20 mouse cellular contexts compared by ENCODE assay signal in genomic region chr1:37546398-37547051, GRCm38 (mm10). TPM values are rescaled to one million over a fixed set of nuclear protein-coding genes. Genes with fewer than 3 reads are reported as not detected.
DNase-seq lines count a peak whose midpoint lies in the region; ATAC-seq lines count a peak whose summit lies in the region.
"Had no signal": no experiment of that assay in that cellular context is flagged by ENCODE, and none has a peak within 500 bp of the region (broad histone marks: within the 10 kb centered on the region; RNA-seq: fewer than 3 reads in every experiment).

No protein-coding gene starts in this region.

- WGBS in intestine, embryonic 16.5 days: 77% methylated on average over 11 of the region's 11 CpGs

- H3K27ac ChIP-seq in intestine, embryonic 16.5 days (ENCODE audit: low read length): no peak overlapping the region
- H3K27ac ChIP-seq: hindbrain, embryonic 12.5 days had no signal

- H3K36me3 ChIP-seq in intestine, embryonic 16.5 days (ENCODE audit: control insufficient read depth, insufficient read depth, low read length): no peaks in the 10 kb centered on the region
- H3K36me3 ChIP-seq: hindbrain, embryonic 12.5 days had no signal

- no peaks in the 10 kb centered on the region for H3K9me3 ChIP-seq in intestine, embryonic 16.5 days (ENCODE audit: control insufficient read depth, low read length)
- H3K9me3 ChIP-seq: hindbrain, embryonic 12.5 days had no signal

- peaks cover 8% of the 10 kb centered on the region; the same call in 1 of the 2 replicates for H3K4me1 ChIP-seq in intestine, embryonic 16.5 days (ENCODE audit: control insufficient read depth, insufficient read depth, low read length)
- H3K4me1 ChIP-seq: hindbrain, embryonic 12.5 days had no signal

- peak; percentile 16 for DNase-seq in urinary bladder, postnatal 25 days (ENCODE audit: low spot score)
- no peak for DNase-seq in urinary bladder, adult 2 months (ENCODE audit: low spot score)
- DNase-seq in thymus, adult 18-20 months: peak; percentile 61 to 80
- peak; percentile 74 for DNase-seq in thymus, postnatal 4 days
- DNase-seq in adrenal gland, postnatal 4 days (ENCODE audit: low spot score in 2 of 2): no peak
- DNase-seq in right cerebral cortex, postnatal 25 days: no peak
- DNase-seq: adrenal gland, postnatal 10 days; cerebellum, adult 11-12 months; cerebellum, postnatal 14 days; gastrocnemius, postnatal 36 days; left cerebral cortex, postnatal 4 days; liver; lung, adult 18-20 months; lung, postnatal 14 days had no signal

- H3K27me3 ChIP-seq in intestine, embryonic 16.5 days (replicated peaks; ENCODE audit: control insufficient read depth, insufficient read depth, low read length): no peaks in the 10 kb centered on the region

- H3K4me3 ChIP-seq in intestine, embryonic 16.5 days (ENCODE audit: low read length): no peak overlapping the region
- H3K4me3 ChIP-seq: hindbrain, embryonic 12.5 days had no signal

- H3K9ac ChIP-seq in intestine, embryonic 16.5 days (ENCODE audit: low read depth, low read length): no peak overlapping the region
- H3K9ac ChIP-seq: hindbrain, embryonic 12.5 days had no signal

- peak; percentile 39; the same call in 1 of the 2 replicates for ATAC-seq in intestine, embryonic 16.5 days
- no peak for ATAC-seq in activated CD4-positive, CD25-positive, alpha-beta regulatory T cell, adult 4 months
- ATAC-seq: CD4-positive, CD25-positive, alpha-beta regulatory T cell, adult 4 months; midbrain, embryonic 16.5 days; Patski had no signal

- H3K4me2 ChIP-seq in intestine, embryonic 16.5 days (ENCODE audit: low read depth, low read length): no peak overlapping the region
- H3K4me2 ChIP-seq: hindbrain, embryonic 12.5 days had no signal

RNA-seq across cellular contexts. Expression of gene Mgat4a, which starts 5.7 kb away (rescaled TPM):
- polyA plus RNA-seq in urinary bladder, adult 2 months (2012; rRNA removed): 33.1 and 33.4 TPM in 2 replicates
- polyA plus RNA-seq in intestine, embryonic 16.5 days (2015; fragmentation: Nextera tagmentation; extraction: Ambion mirVana): 48.7 and 50.1 TPM in 2 replicates
- total RNA-seq in adrenal gland, postnatal 4 days (2021): 10 to 100 TPM in 1 of 2 experiments, 1 to 10 TPM in 1; 7.9 to 12.6 TPM
- 10 to 100 TPM in 1 of 2 experiments, 1 to 10 TPM in 1; 7.8 to 10.5 TPM for polyA plus RNA-seq in activated CD4-positive, CD25-positive, alpha-beta regulatory T cell, adult 4 months (2017; shearing (Covaris generic))

Comparison
In these comparisons a context has a peak if more than half of its experiments do, and no peak if none do; other contexts are left out.
1. DNase-seq: peak in urinary bladder, postnatal 25 days (single experiment), thymus, adult 18-20 months (2 of 2) and thymus, postnatal 4 days (single experiment); none in urinary bladder, adult 2 months (single experiment), adrenal gland, postnatal 4 days (0 of 2) and right cerebral cortex, postnatal 25 days (single experiment).